Mouse (Mus musculus) fat pad, adult 2 months (tissue): ENCODE measurements around the gene Tmcc3.

Source experiments
- DNase-seq: peaks from one replicate; pipeline ENCODE4 v3.0.0-alpha.2; 2011; ENCODE audit warnings: low read depth, low spot score; ENCODE audit errors: extremely low read depth

The Tmcc3 gene

DNA sequence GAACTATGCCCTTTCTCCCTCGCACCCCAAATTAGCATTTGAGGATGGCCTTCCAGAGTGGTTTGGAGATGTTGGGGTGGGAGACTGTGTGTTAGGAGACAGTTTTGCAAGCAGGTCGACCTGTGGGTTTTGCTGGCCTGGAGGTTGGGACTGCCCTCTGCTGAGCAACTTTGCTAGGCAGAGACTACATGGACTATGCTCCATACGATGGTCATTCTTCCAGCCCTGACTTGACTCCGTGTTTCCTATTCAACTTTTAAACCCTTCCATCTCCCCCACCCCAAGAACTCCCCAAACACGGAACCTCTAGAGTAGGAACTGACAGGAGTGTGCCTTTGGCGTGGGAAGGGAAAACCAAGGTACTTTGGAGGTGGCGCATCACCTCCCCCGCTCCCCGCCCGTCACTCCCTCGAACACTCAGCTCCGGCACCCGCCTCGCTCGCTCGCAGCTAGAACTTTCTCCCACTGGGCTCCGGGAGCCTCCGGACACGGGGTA, at the start of gene Tmcc3:
Tmcc3 (plus strand) TSS at position 439 of the 496 bp plus-strand sequence.
- DNase-seq, result no peak

DNA sequence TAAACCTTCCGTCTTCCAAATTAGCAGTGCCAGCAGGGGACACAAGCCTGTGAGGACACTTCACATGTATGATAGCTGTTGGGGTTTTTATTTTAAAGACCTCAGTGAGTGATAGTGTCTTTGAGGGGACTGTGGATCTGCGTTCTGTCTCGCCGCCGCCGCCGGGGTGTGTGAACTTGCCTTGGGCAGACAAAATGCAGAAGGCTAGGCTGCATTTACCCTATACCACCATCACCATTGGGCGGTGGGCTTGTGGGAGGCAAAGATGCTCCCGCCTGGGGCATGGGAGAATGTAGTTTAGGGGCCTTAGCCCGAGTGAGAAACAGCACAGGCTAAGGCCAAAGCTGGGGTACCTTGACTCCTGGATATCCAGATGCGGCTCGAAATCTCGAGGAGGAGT, 49.1 kb upstream of the Tmcc3 start:
- no peak for DNase-seq

DNA sequence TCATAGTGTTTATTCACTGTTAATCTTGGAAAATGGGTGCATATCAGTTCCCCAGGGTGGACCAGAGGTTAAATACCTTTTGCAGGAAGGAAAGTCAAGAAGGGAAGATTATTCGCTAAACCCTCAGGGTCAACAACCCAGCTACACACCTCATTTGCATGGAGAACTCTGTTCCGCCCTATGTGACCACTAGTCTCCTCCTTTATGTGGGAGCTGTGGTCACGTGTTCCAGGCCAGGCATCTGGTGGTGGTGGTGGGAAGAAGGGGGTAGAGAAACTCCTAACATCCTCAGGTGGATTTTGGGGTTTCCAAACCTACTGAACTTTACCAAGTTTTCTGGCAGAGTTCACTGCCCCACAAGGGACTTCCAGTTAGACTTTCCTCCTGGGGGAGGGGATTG, 48.5 kb upstream of the Tmcc3 start:
- DNase-seq, result no peak

DNA sequence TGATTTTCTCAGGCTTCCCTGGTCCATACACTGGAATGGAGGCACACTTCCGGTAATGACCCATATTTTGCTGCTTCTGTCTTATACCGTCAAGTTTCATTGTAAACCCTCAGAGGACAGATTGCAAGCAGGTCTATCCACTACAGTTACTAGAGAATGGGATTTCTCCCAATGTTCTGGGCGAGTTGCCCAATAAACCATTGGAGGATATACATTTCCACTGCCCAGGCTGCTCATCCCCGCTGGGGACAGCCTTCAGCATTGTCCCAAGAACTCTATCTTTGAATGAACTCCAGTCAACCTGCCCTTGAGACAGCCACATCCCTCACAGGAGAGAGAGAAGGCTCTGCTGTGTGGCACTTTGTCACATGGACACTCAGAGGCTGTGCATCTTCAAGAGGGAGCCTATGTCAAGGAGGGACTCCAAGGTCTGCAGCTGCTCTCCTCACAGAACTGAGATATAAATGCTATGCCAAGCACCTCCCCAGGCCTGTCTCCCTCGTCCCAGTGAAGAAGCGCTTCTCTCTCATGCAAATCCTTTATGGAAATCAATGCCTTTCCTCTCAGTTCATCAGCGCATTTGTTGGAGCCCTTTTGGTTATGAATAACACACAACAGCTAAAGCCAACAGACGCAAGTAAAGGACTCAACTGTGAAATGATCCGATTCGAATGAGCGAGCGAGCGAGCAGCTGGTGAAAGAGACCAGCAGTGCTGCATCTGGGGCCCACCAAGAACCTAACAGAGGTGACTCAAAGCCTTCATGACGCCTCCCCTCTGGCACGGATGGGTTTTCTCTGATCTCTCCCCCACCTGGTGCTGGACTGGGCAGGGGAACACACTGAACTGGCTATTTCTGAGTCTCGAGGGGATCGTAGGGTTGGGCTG, 45.9 kb upstream of the Tmcc3 start:
- no peak for DNase-seq

DNA sequence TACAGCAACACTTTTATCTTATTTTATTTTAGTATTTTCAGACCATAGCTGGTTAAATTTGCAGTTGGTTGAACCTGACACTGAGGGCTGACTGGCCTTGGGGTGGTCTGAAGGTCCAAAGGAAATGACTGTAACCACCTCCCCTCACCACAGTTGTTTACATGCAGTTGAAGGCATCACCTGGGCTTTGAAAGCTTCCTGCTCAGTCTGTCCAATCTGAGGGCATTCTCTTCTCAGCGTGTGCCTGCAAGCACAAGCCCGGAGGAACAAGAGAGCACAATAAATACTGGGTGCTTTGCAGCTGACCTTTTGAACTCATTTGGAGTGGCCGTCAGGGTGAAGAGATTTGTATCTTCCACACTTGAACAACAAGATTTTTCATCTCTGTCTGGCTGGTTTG, 36.4 kb upstream of the Tmcc3 start:
- DNase-seq, result no peak

DNA sequence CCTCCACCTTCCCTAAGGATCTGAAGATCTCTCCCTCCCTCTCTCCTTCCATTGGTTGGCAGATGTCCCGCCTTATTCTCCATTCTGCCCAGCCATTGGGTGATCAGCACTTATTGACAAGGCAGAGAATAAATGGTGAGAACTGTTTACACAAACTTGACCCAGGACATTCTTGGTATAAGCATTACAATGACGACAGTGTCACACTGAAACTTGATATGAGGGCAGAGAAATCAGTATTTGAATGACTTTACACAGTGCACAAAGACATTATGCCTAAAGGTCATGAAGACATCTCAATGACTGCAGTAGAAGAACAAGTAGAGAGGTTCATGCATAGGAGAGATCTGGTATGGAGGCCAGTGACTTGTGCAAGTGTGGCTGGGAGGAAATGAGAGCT, 35.2 kb upstream of the Tmcc3 start:
- no peak for DNase-seq

DNA sequence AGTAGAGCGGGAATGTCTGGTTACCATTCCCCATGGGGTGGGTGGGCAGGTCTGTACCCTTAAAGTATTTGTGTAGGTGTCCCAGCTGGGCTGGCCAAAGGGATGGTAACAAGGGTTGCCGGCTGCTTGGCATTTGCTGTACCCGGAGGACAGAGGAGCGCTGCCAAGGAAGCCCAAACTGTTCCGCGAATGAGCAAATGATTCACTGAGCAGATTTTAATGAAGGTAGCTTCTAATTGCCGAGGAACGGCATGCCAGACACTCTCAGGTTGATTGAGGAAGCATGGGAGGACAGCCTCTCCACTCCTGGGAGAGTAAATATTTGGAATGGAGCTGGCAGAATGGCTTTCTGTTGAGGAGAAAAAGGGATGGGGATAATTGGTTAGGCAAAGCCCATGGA, 29.6 kb upstream of the Tmcc3 start:
- DNase-seq, result peak; percentile 58

DNA sequence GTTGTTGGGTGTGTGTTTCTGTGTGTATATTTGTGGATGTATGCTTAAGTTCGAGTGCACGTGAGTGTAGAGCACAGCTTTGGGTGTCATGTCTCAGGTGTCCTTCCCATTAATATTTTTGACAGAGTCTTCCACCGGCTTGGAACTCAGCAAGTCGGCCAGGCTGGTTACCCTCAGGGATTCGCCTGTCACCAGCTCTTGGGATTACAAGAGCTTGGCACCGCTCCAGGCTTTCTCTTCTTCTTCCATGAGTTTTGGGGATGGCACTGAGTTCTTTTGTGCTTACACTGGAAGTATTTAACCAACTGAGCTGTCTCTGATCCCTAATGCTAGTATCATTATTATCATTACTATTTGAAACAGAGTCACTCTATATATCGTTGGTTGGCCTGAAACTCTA, 29.0 kb upstream of the Tmcc3 start:
- no peak for DNase-seq

DNA sequence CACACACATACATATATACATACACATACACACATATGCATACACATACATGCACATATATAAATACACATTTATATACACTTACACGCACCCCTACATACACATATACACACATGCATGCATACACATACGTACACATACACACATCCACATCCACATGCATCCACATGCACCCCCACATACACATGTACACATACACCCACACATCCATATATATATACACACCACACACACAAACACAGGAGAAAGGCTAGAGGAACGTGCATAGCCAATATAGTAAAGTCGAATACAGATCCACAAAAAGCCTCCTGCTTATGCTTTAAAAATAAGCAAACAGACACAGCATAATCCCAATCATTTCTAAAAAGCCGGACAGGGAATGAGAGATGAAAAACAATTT, 17.3 kb upstream of the Tmcc3 start:
- no peak for DNase-seq

DNA sequence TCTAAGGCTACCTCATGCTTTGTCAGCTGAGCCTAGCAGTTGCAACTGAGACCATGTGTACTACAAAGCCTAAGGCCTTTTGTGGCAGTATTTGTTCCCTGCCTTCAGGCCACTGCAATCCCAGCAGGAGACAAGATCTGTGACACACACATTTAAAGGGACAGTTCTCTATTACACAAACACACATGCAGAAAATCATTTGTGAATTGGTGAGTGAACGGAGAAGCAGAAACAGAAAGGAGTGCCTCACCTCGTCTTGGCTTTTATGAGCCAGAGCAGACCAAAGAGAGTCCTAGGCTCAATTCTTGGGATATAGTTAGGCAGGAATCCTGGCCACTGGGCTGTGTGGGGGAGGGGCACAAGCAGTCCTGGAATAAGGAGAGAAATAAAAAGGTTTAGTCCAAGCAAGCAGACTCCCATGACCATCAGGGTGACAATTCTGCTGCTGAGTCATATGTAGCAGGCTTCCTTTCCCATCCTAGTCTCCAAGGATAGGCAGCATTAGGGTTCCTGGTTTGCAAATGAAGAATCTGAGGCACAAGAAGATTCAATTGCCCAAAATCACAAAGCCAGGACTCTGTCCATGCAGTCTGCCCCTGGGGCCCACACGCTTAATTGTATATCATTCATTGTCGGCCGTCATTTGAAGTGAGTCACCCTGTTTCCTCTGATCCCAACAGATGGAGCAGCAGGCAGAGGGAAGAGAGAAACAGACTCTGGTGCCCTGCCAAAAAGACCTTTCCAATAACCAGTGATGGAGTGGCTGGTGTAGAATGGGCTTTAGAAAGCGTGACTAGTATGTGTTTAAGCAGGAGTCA, 16.6 kb upstream of the Tmcc3 start:
- no peak for DNase-seq

DNA sequence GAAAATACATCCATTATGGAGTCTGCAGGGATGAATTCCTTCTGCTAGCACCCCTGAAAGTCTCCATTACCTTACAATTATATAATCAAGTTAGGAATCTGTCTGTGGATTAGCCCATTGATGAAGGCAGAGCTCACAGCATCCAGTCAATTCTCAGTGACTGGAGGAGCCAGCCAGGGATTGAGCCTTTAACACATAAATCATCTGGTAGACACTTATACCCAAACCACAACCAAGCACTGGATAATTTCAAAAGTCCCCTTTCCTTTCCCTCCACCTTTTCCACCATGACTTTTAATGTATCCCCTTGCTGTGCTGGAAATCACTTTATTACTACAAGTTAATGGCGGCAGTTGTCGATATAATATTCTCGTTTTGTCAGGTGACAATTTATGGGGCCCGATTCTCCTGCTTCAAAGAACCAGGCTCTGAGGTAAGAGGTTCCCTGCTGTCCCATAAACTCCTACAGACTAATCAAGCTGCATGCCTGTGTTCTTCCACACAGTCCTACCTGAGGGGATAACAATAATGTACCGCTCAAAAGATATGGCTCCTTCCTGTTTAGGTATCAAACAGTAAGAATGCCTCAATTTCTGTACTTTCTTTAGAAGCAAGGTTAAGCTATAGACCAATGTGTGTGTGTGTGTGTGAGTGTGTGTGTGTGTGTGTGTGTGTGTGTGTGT, 15.7 kb upstream of the Tmcc3 start:
- no peak for DNase-seq

DNA sequence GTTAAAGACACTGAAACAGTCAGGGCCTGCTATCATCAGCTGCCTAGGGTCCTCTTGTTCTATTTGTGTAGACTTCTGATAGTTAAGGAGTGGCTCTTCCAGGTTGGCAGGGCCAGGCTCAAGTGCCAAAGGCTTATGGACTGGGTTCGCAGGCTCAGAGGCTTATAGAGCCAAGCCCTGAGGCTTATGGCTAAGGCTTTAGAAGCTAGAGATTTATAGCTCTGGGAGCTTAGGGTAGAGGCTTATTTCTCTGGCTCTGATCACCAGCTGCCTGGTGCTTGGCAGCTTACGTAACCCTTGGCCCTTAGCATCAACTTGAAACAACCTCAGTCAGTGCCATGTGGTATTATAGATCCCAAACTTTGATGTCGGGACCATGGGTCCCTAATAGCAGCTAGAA, 13.3 kb upstream of the Tmcc3 start, which contains the start of gene Gm4792:
Gm4792 (minus strand) TSS at position 233 of the 400 bp plus-strand sequence.
- DNase-seq, result peak; percentile 87

DNA sequence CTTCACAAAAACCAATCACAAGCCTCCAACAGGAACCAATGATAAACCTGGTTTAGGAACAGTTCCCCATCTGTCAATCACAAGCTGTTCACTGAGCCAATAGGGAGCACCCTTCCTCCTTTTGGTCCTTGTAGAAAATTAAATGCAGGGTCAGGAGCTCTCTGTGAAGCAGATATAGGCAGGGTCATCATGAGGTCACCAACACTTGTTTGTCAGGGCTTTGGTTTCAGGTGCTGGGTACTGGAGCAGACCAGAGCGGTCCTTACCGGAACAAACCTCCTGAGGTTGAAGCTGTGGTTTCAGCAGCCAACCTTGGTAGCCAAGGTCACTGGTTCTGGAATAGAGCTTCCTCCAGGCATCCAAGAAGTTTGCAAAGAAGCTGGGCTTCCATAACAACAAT, 12.4 kb upstream of the Tmcc3 start:
- DNase-seq, result no peak

DNA sequence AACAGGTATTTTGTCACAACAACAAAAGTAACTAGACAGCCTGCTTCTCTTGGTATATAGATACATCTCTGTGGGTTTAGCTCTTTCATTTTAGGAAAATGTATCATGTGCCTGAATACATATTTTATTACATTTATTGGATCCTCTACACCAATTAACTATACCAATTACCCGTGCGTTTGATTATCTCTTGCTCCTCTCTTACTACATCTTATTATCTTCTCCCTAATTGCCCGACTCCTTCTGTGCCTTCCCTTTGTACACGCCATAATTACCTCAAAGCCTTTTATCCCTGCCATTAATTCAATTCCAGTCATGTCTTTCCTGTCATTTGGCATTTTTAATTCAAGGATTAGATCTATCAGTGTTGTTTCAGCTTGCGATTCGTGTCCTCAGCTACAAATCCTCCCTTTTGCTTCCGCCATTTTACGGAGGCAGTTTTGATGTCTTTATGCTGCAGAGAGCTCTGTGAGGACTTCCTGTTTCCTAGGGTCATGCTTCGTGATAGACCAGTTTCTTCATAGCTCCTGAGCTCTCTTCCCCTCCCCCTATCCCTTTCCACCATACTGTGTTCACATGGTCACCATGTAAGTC, 7.6 kb upstream of the Tmcc3 start:
- DNase-seq, result no peak

DNA sequence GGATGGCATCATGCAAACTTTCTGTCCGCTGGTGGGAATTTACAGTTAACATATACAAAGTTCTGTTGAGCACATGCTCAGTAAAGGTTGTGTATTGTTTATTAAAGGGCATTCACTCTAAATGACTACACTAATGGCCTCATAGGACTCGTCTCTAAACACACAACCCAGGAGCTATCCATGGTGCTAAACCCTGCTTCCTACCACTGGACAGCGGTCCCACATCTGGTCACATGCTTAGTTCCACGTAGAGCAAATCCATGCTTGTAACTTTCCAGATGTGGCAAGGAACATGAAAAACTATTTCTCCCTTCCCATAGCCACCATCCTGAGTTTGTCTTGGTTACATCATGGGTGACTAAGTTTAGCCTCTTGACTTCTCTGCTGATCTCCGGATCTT, 6.2 kb upstream of the Tmcc3 start:
- no peak for DNase-seq

DNA sequence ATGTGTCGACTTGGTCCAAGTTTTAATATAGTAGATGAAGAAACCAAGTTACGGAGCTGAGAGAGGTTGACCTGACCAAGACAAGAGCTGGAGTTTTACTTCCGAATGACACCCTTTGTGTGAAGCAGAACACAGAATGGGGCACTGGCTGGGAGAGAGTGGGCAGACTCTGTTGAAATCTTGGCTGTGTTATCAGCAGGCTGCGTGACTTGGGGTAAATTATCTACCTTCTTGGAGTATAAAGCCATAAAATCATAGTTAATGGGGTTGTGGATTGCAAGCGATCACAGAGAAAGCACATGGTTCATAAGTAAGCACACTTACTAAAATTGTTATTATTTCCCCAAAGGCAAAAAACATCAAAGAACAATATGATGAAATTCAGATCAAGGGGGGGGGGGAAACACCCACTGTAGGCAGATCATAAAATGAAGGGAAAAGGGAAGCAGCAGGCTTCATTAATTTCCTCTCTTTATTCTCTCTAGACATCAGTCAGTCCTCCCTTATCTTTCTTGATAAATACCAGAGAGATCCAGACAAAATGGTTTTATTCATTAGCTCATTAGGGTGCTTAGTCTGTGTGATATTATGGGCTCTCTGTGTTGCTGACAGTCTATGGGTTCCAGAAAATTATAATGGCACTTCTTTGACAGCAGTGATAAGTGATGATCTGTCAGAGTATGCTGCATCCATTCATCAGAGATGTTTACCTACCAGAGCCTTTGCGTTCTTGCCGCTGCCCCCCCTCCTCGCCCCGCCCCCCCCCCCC, 1.1 kb upstream of the Tmcc3 start:
- DNase-seq, result no peak

DNA sequence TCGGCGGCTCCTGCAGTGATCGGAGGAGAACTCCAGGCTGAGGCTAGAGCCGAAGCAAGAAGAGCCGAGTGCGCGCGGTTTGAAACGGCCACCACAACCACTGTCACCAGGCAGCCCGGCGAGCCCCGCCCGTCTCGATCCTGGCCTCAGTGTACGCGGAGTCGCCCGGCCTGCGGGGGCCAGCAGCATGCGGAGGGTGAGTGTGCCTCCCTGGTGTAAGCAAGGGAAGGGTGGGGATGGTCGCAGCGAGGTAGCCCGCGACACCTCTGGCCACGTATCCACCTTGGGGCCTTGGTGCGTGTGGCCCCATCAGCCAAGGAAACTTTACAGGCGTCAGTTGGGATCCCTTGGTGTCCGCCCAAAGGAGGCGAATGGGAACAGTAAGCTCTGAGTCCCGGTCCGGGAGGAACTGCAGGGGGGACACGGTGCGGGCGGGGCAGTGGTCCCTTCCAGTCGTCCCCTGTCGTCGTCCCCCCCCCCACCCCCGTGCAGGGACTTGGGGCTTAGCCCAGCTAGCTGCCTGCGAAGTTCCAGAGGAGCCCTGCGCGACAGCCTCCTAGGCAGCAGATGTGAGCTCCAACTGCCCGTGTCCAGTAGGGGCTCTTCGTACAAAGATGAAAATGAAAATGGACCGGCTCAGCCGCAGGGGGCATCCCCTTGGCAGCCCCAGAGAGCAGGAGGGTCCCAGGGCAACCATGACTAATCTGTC, 412 bp downstream of the Tmcc3 start:
- no peak for DNase-seq

DNA sequence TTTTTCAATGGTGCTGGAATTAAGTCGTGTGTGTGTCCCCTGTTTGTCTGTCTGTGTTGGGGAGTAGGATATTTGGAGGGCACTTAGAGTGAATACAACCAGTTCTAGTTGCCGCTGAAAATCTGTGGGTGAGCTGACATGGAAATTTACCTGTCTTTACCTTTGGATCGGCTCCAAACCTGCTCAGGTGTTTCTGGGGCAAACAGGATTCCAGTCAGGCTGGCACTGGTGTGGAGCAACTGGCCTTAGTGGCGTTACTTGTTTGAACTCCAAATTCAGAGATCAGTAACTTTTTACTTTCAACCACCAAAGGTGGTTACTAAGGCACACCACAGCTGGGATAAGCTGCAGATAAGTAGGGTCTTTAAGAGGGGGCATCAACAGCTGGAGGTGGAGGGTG, 1.4 kb downstream of the Tmcc3 start:
- peak; percentile 43 for DNase-seq

DNA sequence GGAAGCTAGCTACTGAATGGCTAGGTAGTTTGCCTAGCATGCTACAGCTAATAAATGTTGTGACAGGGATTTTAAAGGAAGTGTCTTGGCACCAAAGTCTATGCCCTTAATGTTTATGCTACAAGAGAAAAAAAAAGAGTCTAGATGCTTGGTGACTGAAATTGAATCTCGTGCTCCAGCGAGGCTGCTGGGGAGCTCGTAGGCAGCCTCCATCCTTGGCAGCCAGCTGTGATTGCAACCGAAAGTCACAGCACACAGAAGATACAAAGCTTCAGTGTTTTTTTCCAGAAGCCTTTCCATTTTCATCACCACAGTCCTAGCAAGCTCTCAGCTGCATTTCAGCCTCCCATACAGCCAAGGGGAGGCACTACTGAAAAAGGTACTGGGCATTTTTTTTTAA, 6.8 kb downstream of the Tmcc3 start:
- DNase-seq, result no peak

DNA sequence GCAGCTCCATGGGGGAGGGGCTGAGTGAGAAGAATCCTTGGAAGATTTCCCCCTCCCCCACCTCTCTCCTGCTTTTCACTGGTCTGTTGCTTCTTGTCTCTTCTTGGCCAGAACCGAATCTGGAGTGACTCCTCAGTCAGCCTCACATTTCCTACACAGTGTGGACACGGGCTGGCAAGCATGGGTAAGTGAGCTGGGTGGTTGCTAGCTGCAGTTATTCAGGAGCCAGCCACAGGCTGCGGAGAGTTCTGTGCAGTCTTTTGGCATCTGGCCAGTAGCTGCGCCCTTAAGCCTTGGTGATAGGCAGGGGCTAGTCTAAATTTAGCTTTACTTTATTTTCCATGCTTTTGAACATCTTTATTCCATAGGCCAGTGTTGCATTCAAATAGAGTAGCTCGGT, 18.2 kb downstream of the Tmcc3 start:
- DNase-seq, result no peak
